Mouse (Mus musculus): ENCODE data around the gene Arid3a. TPM values are rescaled to one million over a fixed set of nuclear protein-coding genes. Genes with fewer than 3 reads are reported as not detected.

Arid3a gene
- total and polyA plus RNA-seq, 3 experiments = 11.8 to 17.2 TPM; not detected in 1

DNA sequence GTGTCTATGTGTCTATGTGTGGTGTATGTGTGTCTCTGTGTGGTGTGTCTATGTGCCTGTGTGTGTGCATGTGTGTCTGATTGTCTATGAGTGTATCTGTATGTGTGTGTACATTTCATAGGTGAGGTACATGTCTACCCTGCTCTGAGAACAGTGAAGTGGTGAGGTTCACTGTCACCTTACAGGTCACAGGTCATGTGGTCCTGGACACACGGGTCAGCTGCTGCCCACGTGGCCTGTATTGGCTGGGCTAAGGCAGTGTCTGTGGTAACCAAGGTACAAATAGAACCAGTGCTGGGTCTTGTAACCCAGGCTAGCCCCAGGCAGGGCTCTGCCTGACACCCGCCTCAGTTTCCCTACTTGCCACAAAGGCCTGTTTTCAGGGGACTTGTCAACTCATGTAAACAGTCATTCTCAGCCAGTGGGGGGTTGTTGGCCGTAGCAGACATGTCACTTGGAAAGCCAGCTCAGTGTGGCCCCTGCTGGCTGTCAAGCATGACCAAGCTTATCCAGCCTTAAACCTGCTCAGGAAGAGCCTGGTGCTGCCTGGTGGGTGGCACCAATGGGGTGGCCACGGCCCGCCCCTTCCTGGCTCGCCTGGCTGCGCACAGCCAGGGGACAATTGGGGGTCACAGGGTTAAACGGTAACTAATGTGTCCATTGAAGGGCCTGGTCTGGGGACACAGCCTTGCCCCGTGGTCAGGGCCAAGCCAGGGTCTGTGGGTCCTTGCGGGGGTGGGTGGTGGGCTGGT is 11.1 kb downstream of the Arid3a start:
- TF ChIP-seq CHD2 (IDR thresholded peaks at IDR 0.05; ENCODE audit: low read length) = no peak
- no peak for TF ChIP-seq ELF1 (IDR thresholded peaks at IDR 0.05; ENCODE audit: low read depth, low read length)
- no peak for TF ChIP-seq POLR2AphosphoS5 (IDR thresholded peaks at IDR 0.05; ENCODE audit: borderline replicate concordance, low read depth, low read length)
- no peak for TF ChIP-seq JUND (IDR thresholded peaks at IDR 0.05; ENCODE audit: low read depth, low read length)
- TF ChIP-seq USF2 (IDR thresholded peaks at IDR 0.05; ENCODE audit: borderline replicate concordance in 1 of 2, insufficient read depth in 1 of 2, low read depth in 1 of 2, low read length in 2 of 2) = no peak
- no peak for TF ChIP-seq ZKSCAN1 (IDR thresholded peaks at IDR 0.05; ENCODE audit: low read depth, low read length)
- no peak for TF ChIP-seq MAFK (IDR thresholded peaks at IDR 0.05; ENCODE audit: borderline replicate concordance, low read depth, low read length)
- no peak for TF ChIP-seq POLR2A (IDR thresholded peaks at IDR 0.05; ENCODE audit: control insufficient read depth in 1 of 2, insufficient read depth in 1 of 2, low read depth in 1 of 2, low read length in 2 of 2, poor library complexity in 1 of 2)
- no peak for TF ChIP-seq SMC3 (IDR thresholded peaks at IDR 0.05; ENCODE audit: low read depth, low read length)
- no peak for TF ChIP-seq TCF12 (IDR thresholded peaks at IDR 0.05; ENCODE audit: low read depth, low read length)
- TF ChIP-seq MAX (IDR thresholded peaks at IDR 0.05; ENCODE audit: low read length) = no peak
- no peak for TF ChIP-seq ZNF384 (IDR thresholded peaks at IDR 0.05; ENCODE audit: low read depth, low read length)
- no peak for TF ChIP-seq GABPA (IDR thresholded peaks at IDR 0.05; ENCODE audit: low read depth, low read length)
- TF ChIP-seq TAL1 (IDR thresholded peaks at IDR 0.05; ENCODE audit: low read length) = no peak
- no peak for TF ChIP-seq BHLHE40 (IDR thresholded peaks at IDR 0.05; ENCODE audit: borderline replicate concordance, low read depth, low read length)
- Histone ChIP-seq H3K27me3 (ENCODE audit: control insufficient read depth in 1 of 2, insufficient read depth in 2 of 2, low read length in 2 of 2) (no peaks in the 10 kb centered on the region), H3K79me2 (ENCODE audit: control insufficient read depth, insufficient read depth, low read length, poor library complexity) (no peaks in the 10 kb centered on the region), H3K36me3 (ENCODE audit: control insufficient read depth in 1 of 2, insufficient read depth in 2 of 2, low read length in 2 of 2) (no peaks in the 10 kb centered on the region; a peak in 1 of 4 replicates), H3K27ac (ENCODE audit: control insufficient read depth, low read depth, low read length) (no peak overlapping the region), H3K4me1 (ENCODE audit: control insufficient read depth in 1 of 2, insufficient read depth in 2 of 2, low read length in 2 of 2) (0 out of 4 replicates have a peak, but pooled peaks cover 0 to 4% of the 10 kb centered on the region in 2 experiments), H3K9ac (ENCODE audit: control insufficient read depth, low read depth, low read length, poor library complexity, severe bottlenecking) (no peak overlapping the region), H3K9me3 (replicated peaks; ENCODE audit: insufficient read depth, low read length) (no peaks in the 10 kb centered on the region), H3K4me3 (ENCODE audit: control insufficient read depth in 1 of 2, insufficient read depth in 1 of 2, low read depth in 2 of 2, low read length in 2 of 2) (no peak overlapping the region)
- DNase-seq (ENCODE audit: low read depth, low spot score) = no peak

DNA sequence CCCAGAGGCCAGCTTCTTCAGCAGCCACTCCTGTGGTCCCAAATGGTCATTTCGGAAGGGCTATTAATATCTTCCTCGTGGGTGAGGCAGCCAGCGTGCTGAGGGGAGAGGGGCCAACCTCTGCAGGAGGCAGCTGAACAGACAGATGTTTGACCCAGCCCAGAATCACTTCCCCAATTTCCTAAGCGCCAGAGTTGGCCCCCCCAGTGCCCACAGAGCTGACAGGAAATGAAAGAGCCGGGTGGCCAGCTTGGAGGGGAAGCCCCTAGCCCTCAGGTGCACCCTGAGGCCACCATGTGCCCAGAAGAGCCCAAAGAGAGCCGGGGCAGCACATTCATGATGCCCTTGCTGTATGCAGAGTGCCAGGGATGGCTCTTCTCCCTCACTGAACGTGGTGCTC is 13.9 kb downstream of the Arid3a start:
- Histone ChIP-seq H3K4me1 (ENCODE audit: control insufficient read depth in 1 of 2, insufficient read depth in 2 of 2, low read length in 2 of 2) (0 out of 4 replicates have a peak, but pooled peaks cover 0 to 4% of the 10 kb centered on the region in 2 experiments), H3K9ac (ENCODE audit: control insufficient read depth, low read depth, low read length, poor library complexity, severe bottlenecking) (no peak overlapping the region), H3K4me3 (ENCODE audit: control insufficient read depth in 1 of 2, insufficient read depth in 1 of 2, low read depth in 2 of 2, low read length in 2 of 2) (no peak overlapping the region), H3K36me3 (ENCODE audit: control insufficient read depth in 1 of 2, insufficient read depth in 2 of 2, low read length in 2 of 2) (no peaks in the 10 kb centered on the region; a peak in 1 of 4 replicates), H3K27ac (ENCODE audit: control insufficient read depth, low read depth, low read length) (no peak overlapping the region), H3K27me3 (ENCODE audit: control insufficient read depth in 1 of 2, insufficient read depth in 2 of 2, low read length in 2 of 2) (no peaks in the 10 kb centered on the region), H3K9me3 (replicated peaks; ENCODE audit: insufficient read depth, low read length) (no peaks in the 10 kb centered on the region), H3K79me2 (ENCODE audit: control insufficient read depth, insufficient read depth, low read length, poor library complexity) (no peaks in the 10 kb centered on the region)
- TF ChIP-seq USF2 (IDR thresholded peaks at IDR 0.05; ENCODE audit: borderline replicate concordance in 1 of 2, insufficient read depth in 1 of 2, low read depth in 1 of 2, low read length in 2 of 2) (no peak), MAZ (IDR thresholded peaks at IDR 0.05; ENCODE audit: low read depth, low read length) (no peak), UBTF (IDR thresholded peaks at IDR 0.05; ENCODE audit: borderline replicate concordance, insufficient read depth, low read depth, low read length) (no peak), GABPA (IDR thresholded peaks at IDR 0.05; ENCODE audit: low read depth, low read length) (no peak), ZC3H11A (IDR thresholded peaks at IDR 0.05; ENCODE audit: low read depth, low read length) (no peak), CHD2 (IDR thresholded peaks at IDR 0.05; ENCODE audit: low read length) (no peak), RAD21 (IDR thresholded peaks at IDR 0.05; ENCODE audit: low read depth, low read length) (no peak), MAFK (IDR thresholded peaks at IDR 0.05; ENCODE audit: borderline replicate concordance, low read depth, low read length) (no peak), KAT2A (conservative IDR thresholded peaks at IDR 0.05; ENCODE audit: low read depth, low read length) (no peak), ZKSCAN1 (IDR thresholded peaks at IDR 0.05; ENCODE audit: low read depth, low read length) (no peak), SMC3 (IDR thresholded peaks at IDR 0.05; ENCODE audit: low read depth, low read length) (no peak), POLR2AphosphoS2 (IDR thresholded peaks at IDR 0.05; ENCODE audit: low read length) (no peak), HCFC1 (IDR thresholded peaks at IDR 0.05; ENCODE audit: low read depth, low read length) (no peak), NRF1 (IDR thresholded peaks at IDR 0.05; ENCODE audit: insufficient read depth, low read depth, low read length, poor library complexity, severe bottlenecking) (no peak)
- DNase-seq (ENCODE audit: low read depth, low spot score) = no peak
